Mouse (Mus musculus): ENCODE results near the gene Vsnl1. TPM values are rescaled to one million over a fixed set of nuclear protein-coding genes. Genes with fewer than 3 reads are reported as not detected.

Gene Vsnl1
- 3.9 TPM in 2 replicates for polyA plus RNA-seq (2015; fragmentation: Nextera tagmentation; extraction: Ambion mirVana)

GRCm38 (mm10) chr12:11436497-11437265, at the start of gene Vsnl1:
Gene Vsnl1, minus strand, starts transcription at chr12:11436613.
- ATAC-seq (ENCODE audit: insufficient number of reproducible peaks, low FRiP score, low TSS enrichment, low read depth) = peak; percentile 91
- Histone ChIP-seq H3K27ac (replicated peaks) (0 out of 2 replicates have a peak within 1 kb of the TSS, but pooled peaks have one; percentile 23), H3K4me1 (peaks cover 17% of the 10 kb centered on the region), H3K4me2 (replicated peaks) (peak within 1 kb of the TSS; percentile 78), H3K27me3 (peaks cover 14% of the 10 kb centered on the region), H3K9ac (peak within 1 kb of the TSS; percentile 26; the same call in 1 of the 2 replicates), H3K4me3 (replicated peaks) (peak within 1 kb of the TSS; percentile 46), H3K36me3 (no peaks in the 10 kb centered on the region), H3K9me3 (replicated peaks) (no peaks in the 10 kb centered on the region)
- WGBS = 4% methylated on average over 34 of the region's 34 CpGs

GRCm38 (mm10) chr12:11456632-11457031, 20.2 kb upstream of the Vsnl1 start:
- Histone ChIP-seq H3K36me3 (no peaks in the 10 kb centered on the region), H3K9me3 (replicated peaks) (no peaks in the 10 kb centered on the region), H3K9ac (no peak overlapping the region), H3K27ac (replicated peaks) (no peak overlapping the region), H3K4me3 (replicated peaks) (peak overlapping the region; percentile 59), H3K4me2 (replicated peaks) (peak overlapping the region; percentile 95; the same call in 1 of the 2 replicates), H3K4me1 (0 out of 2 replicates have a peak, but pooled peaks cover 5% of the 10 kb centered on the region), H3K27me3 (no peaks in the 10 kb centered on the region; the same call in 1 of the 2 replicates)
- 42% methylated on average over 4 of the region's 4 CpGs for WGBS
- ATAC-seq (ENCODE audit: insufficient number of reproducible peaks, low FRiP score, low TSS enrichment, low read depth) = no peak

GRCm38 (mm10) chr12:11456213-11456612, 19.8 kb upstream of the Vsnl1 start:
- H3K9me3 ChIP-seq (replicated peaks) = no peaks in the 10 kb centered on the region
- peak overlapping the region; percentile 95 for H3K4me2 ChIP-seq (replicated peaks)
- H3K27me3 ChIP-seq = no peaks in the 10 kb centered on the region; the same call in 1 of the 2 replicates
- H3K4me1 ChIP-seq = 0 out of 2 replicates have a peak, but pooled peaks cover 5% of the 10 kb centered on the region
- H3K9ac ChIP-seq = peak overlapping the region; percentile 42
- H3K36me3 ChIP-seq = no peaks in the 10 kb centered on the region
- 3% methylated on average over 11 of the region's 11 CpGs for WGBS
- no peak; the same call in none of the 2 replicates for ATAC-seq (ENCODE audit: insufficient number of reproducible peaks, low FRiP score, low TSS enrichment, low read depth)
- H3K27ac ChIP-seq (replicated peaks) = 0 out of 2 replicates have a peak overlapping the region, but pooled peaks have one; percentile 11
- peak overlapping the region; percentile 59 for H3K4me3 ChIP-seq (replicated peaks)

GRCm38 (mm10) chr12:11455549-11456194, 19.3 kb upstream of the Vsnl1 start, which contains the start of gene Rad51ap2:
Gene Rad51ap2, plus strand, starts transcription at chr12:11456079.
- 1% methylated on average over 40 of the region's 40 CpGs for WGBS
- H3K4me1 ChIP-seq = 0 out of 2 replicates have a peak, but pooled peaks cover 5% of the 10 kb centered on the region
- peak within 1 kb of the TSS; percentile 95 for H3K4me2 ChIP-seq (replicated peaks)
- no peaks in the 10 kb centered on the region for H3K36me3 ChIP-seq
- H3K9ac ChIP-seq = peak within 1 kb of the TSS; percentile 42
- 0 out of 2 replicates have a peak within 1 kb of the TSS, but pooled peaks have one; percentile 11 for H3K27ac ChIP-seq (replicated peaks)
- H3K27me3 ChIP-seq = no peaks in the 10 kb centered on the region; the same call in 1 of the 2 replicates
- peak within 1 kb of the TSS; percentile 59 for H3K4me3 ChIP-seq (replicated peaks)
- no peaks in the 10 kb centered on the region for H3K9me3 ChIP-seq (replicated peaks)
- peak; percentile 99 for ATAC-seq (ENCODE audit: insufficient number of reproducible peaks, low FRiP score, low TSS enrichment, low read depth)

- Histone ChIP-seq H3K4me2 (replicated peaks) (no peak overlapping the region), H3K9ac (no peak overlapping the region), H3K27ac (replicated peaks) (no peak overlapping the region), H3K27me3 (no peaks in the 10 kb centered on the region; the same call in 1 of the 2 replicates), H3K36me3 (no peaks in the 10 kb centered on the region), H3K4me1 (0 out of 2 replicates have a peak, but pooled peaks cover 5% of the 10 kb centered on the region), H3K9me3 (replicated peaks) (no peaks in the 10 kb centered on the region), H3K4me3 (replicated peaks) (no peak overlapping the region)
- ATAC-seq (ENCODE audit: insufficient number of reproducible peaks, low FRiP score, low TSS enrichment, low read depth) = no peak
- WGBS = 58% methylated on average over 5 of the region's 5 CpGs
Measured at GRCm38 (mm10) chr12:11454146-11454545, 17.7 kb upstream of the Vsnl1 start.

GRCm38 (mm10) chr12:11437907-11438447, 1.6 kb upstream of the Vsnl1 start:
- no peak for ATAC-seq (ENCODE audit: insufficient number of reproducible peaks, low FRiP score, low TSS enrichment, low read depth)
- H3K4me1 ChIP-seq = peaks cover 17% of the 10 kb centered on the region
- H3K9me3 ChIP-seq (replicated peaks) = no peaks in the 10 kb centered on the region
- H3K27me3 ChIP-seq = peaks cover 14% of the 10 kb centered on the region
- H3K4me3 ChIP-seq (replicated peaks) = peak overlapping the region; percentile 28
- H3K4me2 ChIP-seq (replicated peaks) = peak overlapping the region; percentile 78
- H3K36me3 ChIP-seq = no peaks in the 10 kb centered on the region
- H3K9ac ChIP-seq = no peak overlapping the region
- WGBS = 16% methylated on average over 23 of the region's 23 CpGs
- H3K27ac ChIP-seq (replicated peaks) = no peak overlapping the region

DNA sequence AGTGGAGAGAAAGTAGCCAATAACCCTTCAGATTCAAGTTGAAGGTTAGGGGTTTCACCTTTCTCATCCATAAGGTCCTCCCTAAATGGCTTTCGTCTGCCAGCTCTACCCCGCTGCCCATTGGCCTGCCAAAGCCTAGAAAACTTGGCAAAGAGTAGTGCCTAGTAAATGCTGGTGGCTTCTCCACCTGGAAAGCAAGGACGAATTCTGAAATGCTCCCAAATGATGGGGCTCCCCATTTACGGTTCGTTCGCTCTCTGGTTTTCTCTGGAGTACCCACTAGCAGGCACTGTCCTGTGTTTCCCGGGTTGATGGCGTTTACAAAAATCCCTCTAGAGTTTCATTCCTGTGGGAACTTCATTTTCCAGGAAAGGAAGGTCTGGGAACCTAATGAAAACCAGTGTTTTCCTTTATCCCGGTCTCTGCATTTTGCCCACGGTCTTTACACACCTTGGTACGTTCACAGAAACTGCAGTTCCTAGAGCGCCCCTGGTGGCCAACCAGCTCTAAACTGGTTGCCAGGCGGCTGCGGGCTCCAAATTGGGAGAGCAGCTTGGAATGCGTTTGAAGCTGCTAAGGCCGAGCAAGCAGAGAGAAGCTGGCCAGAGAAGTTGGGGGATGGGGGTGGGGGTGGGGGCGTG, 973 bp upstream of the Vsnl1 start:
- Histone ChIP-seq H3K4me3 (replicated peaks) (peak overlapping the region; percentile 46), H3K4me2 (replicated peaks) (peak overlapping the region; percentile 78), H3K27ac (replicated peaks) (no peak overlapping the region), H3K9me3 (replicated peaks) (no peaks in the 10 kb centered on the region), H3K36me3 (no peaks in the 10 kb centered on the region), H3K4me1 (peaks cover 17% of the 10 kb centered on the region), H3K9ac (0 out of 2 replicates have a peak overlapping the region, but pooled peaks have one; percentile 26), H3K27me3 (peaks cover 14% of the 10 kb centered on the region)
- WGBS = 16% methylated on average over 17 of the region's 17 CpGs
- no peak for ATAC-seq (ENCODE audit: insufficient number of reproducible peaks, low FRiP score, low TSS enrichment, low read depth)

- Histone ChIP-seq H3K4me1 (peaks cover 17% of the 10 kb centered on the region), H3K4me3 (replicated peaks) (peak overlapping the region; percentile 46), H3K36me3 (no peaks in the 10 kb centered on the region), H3K9ac (0 out of 2 replicates have a peak overlapping the region, but pooled peaks have one; percentile 26), H3K9me3 (replicated peaks) (no peaks in the 10 kb centered on the region), H3K27me3 (peaks cover 14% of the 10 kb centered on the region), H3K4me2 (replicated peaks) (peak overlapping the region; percentile 78), H3K27ac (replicated peaks) (no peak overlapping the region)
- WGBS = 3% methylated on average over 12 of the region's 12 CpGs
- ATAC-seq (ENCODE audit: insufficient number of reproducible peaks, low FRiP score, low TSS enrichment, low read depth) = no peak
Measured at GRCm38 (mm10) chr12:11436023-11436350, 426 bp downstream of the Vsnl1 start.

GRCm38 (mm10) chr12:11435246-11436022, 979 bp downstream of the Vsnl1 start:
- WGBS = 2% methylated on average over 15 of the region's 15 CpGs

DNA sequence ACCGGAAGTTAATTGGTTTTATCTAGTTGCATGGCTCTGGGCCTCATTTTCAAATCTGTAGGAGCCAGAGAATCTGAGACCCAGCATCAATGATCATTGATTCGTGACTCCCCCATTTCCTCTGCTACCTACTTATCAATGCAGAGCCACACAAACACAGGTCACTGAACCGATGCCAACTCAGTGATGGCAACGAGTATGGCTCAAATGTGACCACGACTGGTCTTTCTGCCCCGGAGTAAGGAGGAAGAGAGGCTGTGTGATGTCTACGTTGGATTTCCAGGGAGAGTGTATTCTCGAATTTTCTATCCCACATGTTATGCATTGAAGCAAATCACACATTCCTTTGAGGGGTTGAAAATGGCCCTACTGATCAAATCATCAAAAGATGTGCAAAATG, 2.0 kb downstream of the Vsnl1 start:
- H3K27me3 ChIP-seq = peaks cover 14% of the 10 kb centered on the region
- peaks cover 17% of the 10 kb centered on the region for H3K4me1 ChIP-seq
- no peak overlapping the region for H3K4me2 ChIP-seq (replicated peaks)
- ATAC-seq (ENCODE audit: insufficient number of reproducible peaks, low FRiP score, low TSS enrichment, low read depth) = no peak
- H3K27ac ChIP-seq (replicated peaks) = no peak overlapping the region
- no peak overlapping the region for H3K4me3 ChIP-seq (replicated peaks)
- H3K9me3 ChIP-seq (replicated peaks) = no peaks in the 10 kb centered on the region
- WGBS = 68% methylated on average over 8 of the region's 8 CpGs
- H3K9ac ChIP-seq = no peak overlapping the region
- no peaks in the 10 kb centered on the region for H3K36me3 ChIP-seq

More at GRCm38 (mm10) chr12:11435246-11436022, 979 bp downstream of the Vsnl1 start:
- Histone ChIP-seq H3K27me3 (peaks cover 14% of the 10 kb centered on the region), H3K4me3 (replicated peaks) (peak overlapping the region; percentile 46), H3K27ac (replicated peaks) (no peak overlapping the region), H3K36me3 (no peaks in the 10 kb centered on the region), H3K9me3 (replicated peaks) (no peaks in the 10 kb centered on the region), H3K4me2 (replicated peaks) (peak overlapping the region; percentile 78), H3K9ac (no peak overlapping the region), H3K4me1 (peaks cover 17% of the 10 kb centered on the region)
- no peak for ATAC-seq (ENCODE audit: insufficient number of reproducible peaks, low FRiP score, low TSS enrichment, low read depth)
